Mouse (Mus musculus): Measurements from ENCODE around the gene Lingo2. TPM values are rescaled to one million over a fixed set of nuclear protein-coding genes. Genes with fewer than 3 reads are reported as not detected.

Gene Lingo2
- polyA plus RNA-seq, 1 experiment, result not detected

DNA sequence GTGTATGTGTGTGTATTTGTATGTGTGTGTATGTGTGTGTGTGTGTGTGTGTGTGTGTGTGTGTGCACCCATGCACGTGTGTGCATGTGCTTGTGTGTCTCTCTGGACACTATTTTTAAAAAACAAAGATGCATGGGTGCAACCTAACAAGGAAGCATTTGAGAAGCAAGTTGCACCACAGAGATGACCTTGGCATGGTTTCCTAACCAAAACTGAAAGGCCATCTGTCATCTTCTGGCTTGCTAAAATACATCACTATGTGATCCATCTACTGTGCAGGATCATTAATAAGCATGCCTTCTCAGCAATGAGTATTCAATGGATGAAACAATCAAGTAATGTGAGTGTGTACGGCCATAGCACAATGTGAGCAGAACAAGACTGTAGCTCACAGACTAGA, 597.1 kb downstream of the Lingo2 start:
- Histone ChIP-seq H3K27me3 (replicated peaks) (no peaks in the 10 kb centered on the region), H3K4me3 (replicated peaks) (no peak overlapping the region), H3K9me3 (peaks cover 7% of the 10 kb centered on the region; the same call in 1 of the 2 replicates), H3K4me1 (no peaks in the 10 kb centered on the region), H3K36me3 (replicated peaks; ENCODE audit: low read length) (no peaks in the 10 kb centered on the region)
- TF ChIP-seq GATA1 (IDR thresholded peaks at IDR 0.05; ENCODE audit: borderline replicate concordance, low read length) (no peak), FLI1 (IDR thresholded peaks at IDR 0.05; ENCODE audit: low read length) (no peak)

DNA sequence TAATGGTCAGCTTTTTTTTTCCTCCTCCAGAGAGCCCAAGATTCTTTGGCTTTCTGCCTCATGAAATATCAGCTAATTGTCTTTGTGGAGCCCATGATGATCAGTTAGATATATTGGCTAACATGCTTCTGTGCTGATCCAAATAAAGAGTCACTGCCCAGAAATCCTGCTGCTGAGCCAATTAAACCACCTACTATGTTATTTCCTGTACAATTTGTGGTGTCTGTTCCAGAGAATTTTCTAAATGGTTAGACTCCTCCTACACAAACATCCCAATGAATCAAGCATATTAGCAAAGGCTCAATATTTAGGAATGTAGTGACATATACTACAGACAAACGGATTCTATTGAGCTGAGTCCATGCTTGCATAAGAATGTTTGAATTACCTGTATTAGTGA, 619.8 kb downstream of the Lingo2 start:
- H3K4me1 ChIP-seq, result no peaks in the 10 kb centered on the region
- no peaks in the 10 kb centered on the region for H3K36me3 ChIP-seq (replicated peaks; ENCODE audit: low read length)
- H3K4me3 ChIP-seq (replicated peaks), result no peak overlapping the region
- TF ChIP-seq FLI1 (IDR thresholded peaks at IDR 0.05; ENCODE audit: low read length) (no peak), GATA1 (IDR thresholded peaks at IDR 0.05; ENCODE audit: borderline replicate concordance, low read length) (no peak)
- H3K27me3 ChIP-seq (replicated peaks), result no peaks in the 10 kb centered on the region
- no peaks in the 10 kb centered on the region for H3K9me3 ChIP-seq

DNA sequence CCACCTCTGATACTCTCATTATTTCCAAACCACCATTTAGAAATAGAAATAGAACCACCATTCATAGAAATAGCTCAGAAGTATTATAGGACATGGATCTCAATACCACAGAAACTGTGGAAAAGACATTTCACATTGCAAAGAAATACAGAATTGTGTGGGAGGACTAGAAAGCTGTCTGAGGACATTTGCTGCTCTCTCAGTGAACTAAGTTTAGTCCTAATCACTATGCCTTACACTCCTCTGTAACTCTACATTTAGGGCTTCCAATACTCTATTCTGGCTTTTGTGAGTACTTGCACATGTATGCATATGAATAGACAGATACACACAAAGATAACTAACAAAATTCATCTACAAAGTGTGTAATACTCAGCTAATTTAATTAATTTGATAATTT, 625.9 kb downstream of the Lingo2 start:
- no peaks in the 10 kb centered on the region for H3K9me3 ChIP-seq
- H3K4me1 ChIP-seq, result no peaks in the 10 kb centered on the region
- no peaks in the 10 kb centered on the region for H3K27me3 ChIP-seq (replicated peaks)
- no peak overlapping the region for H3K4me3 ChIP-seq (replicated peaks)
- H3K36me3 ChIP-seq (replicated peaks; ENCODE audit: low read length), result no peaks in the 10 kb centered on the region
- TF ChIP-seq FLI1 (IDR thresholded peaks at IDR 0.05; ENCODE audit: low read length), result no peak
- TF ChIP-seq GATA1 (IDR thresholded peaks at IDR 0.05; ENCODE audit: borderline replicate concordance, low read length), result no peak

DNA sequence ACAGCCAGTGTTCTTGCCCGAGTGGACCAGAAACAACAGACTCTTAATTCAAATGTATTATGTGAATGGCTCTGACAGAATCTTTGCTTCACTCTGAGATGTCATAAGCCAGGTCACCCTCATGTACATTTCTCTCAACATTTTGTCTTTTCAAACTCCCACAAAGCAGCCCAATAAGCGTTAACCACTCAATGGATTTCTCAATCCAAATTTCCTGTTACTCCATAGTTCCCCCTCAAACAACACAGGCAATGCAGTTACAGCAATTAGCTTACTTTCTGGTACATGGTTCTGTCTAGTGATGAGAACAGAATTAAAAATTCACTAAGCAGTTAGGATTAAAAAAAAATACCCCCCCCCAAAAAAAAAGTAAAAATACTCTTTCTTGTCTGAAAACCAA, 638.5 kb downstream of the Lingo2 start:
- Histone ChIP-seq H3K4me1 (no peaks in the 10 kb centered on the region), H3K9me3 (no peaks in the 10 kb centered on the region), H3K27me3 (replicated peaks) (no peaks in the 10 kb centered on the region), H3K4me3 (replicated peaks) (no peak overlapping the region), H3K36me3 (replicated peaks; ENCODE audit: low read length) (no peaks in the 10 kb centered on the region)
- TF ChIP-seq FLI1 (IDR thresholded peaks at IDR 0.05; ENCODE audit: low read length) (no peak), GATA1 (IDR thresholded peaks at IDR 0.05; ENCODE audit: borderline replicate concordance, low read length) (no peak)

DNA sequence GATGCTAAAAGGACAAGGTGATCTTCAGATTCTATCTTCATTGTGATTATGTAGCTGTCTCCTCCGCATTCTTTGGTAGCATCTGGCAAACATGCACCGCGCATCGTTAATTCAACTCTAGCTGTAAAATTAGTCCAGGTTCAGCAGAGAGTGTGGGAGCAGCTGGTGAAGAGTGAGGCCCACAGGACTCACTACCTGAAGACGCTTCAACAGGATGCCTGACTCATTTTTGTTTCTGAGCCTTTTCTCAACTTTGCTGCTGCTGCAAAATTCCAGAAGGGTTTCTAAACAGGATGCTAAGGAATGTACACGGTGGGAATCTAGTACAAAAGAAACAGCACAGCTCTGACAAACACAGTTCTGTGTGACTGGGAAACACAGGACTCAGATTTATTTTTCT, 640.1 kb downstream of the Lingo2 start:
- TF ChIP-seq GATA1 (IDR thresholded peaks at IDR 0.05; ENCODE audit: borderline replicate concordance, low read length) (no peak), FLI1 (IDR thresholded peaks at IDR 0.05; ENCODE audit: low read length) (no peak)
- no peaks in the 10 kb centered on the region for H3K27me3 ChIP-seq (replicated peaks)
- no peaks in the 10 kb centered on the region for H3K36me3 ChIP-seq (replicated peaks; ENCODE audit: low read length)
- H3K9me3 ChIP-seq, result no peaks in the 10 kb centered on the region
- no peaks in the 10 kb centered on the region for H3K4me1 ChIP-seq
- no peak overlapping the region for H3K4me3 ChIP-seq (replicated peaks)

DNA sequence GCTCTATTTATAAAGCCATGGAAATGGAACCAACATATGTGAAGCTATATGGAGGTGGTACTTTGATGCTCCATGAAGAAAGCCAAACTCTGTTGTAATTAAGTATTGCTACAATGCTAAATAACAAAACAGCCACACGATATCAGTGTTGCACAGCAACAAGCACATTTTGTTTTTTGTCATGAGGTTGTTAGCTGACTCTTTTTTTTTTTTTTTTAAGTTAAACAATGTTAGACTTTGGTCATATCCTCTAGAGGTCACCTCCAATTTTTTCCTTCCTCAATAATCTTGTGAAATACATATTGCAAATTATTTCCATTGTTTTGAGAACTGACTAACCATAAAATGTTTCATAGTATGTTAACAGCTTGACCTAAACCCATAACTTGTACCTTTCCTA, 646.3 kb downstream of the Lingo2 start:
- H3K9me3 ChIP-seq, result no peaks in the 10 kb centered on the region
- no peak overlapping the region for H3K4me3 ChIP-seq (replicated peaks)
- no peak for TF ChIP-seq GATA1 (IDR thresholded peaks at IDR 0.05; ENCODE audit: borderline replicate concordance, low read length)
- no peak for TF ChIP-seq FLI1 (IDR thresholded peaks at IDR 0.05; ENCODE audit: low read length)
- no peaks in the 10 kb centered on the region for H3K36me3 ChIP-seq (replicated peaks; ENCODE audit: low read length)
- no peaks in the 10 kb centered on the region for H3K27me3 ChIP-seq (replicated peaks)
- no peaks in the 10 kb centered on the region for H3K4me1 ChIP-seq

DNA sequence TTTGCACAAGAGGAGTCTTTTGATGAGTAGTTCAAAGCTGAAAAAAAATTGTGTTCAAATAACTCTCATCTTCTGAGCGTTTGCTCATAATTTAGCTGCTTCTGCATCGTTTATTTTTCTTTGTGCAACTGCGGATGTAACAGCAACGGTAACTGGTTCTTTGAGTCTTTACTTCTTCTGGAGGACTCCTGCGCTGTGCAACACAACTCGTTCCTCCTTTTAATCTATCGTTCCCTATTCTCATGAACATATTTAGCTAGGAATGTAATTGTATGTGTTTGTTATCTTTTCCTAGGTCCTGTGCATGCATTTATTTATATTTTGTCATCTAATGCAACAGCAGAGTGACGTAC, 661.9 kb downstream of the Lingo2 start:
- peaks cover 4% of the 10 kb centered on the region; the same call in 1 of the 2 replicates for H3K4me1 ChIP-seq
- no peaks in the 10 kb centered on the region for H3K9me3 ChIP-seq
- H3K4me3 ChIP-seq (replicated peaks), result no peak overlapping the region
- TF ChIP-seq GATA1 (IDR thresholded peaks at IDR 0.05; ENCODE audit: borderline replicate concordance, low read length), result no peak
- no peak for TF ChIP-seq FLI1 (IDR thresholded peaks at IDR 0.05; ENCODE audit: low read length)
- no peaks in the 10 kb centered on the region for H3K36me3 ChIP-seq (replicated peaks; ENCODE audit: low read length)
- no peaks in the 10 kb centered on the region for H3K27me3 ChIP-seq (replicated peaks)

DNA sequence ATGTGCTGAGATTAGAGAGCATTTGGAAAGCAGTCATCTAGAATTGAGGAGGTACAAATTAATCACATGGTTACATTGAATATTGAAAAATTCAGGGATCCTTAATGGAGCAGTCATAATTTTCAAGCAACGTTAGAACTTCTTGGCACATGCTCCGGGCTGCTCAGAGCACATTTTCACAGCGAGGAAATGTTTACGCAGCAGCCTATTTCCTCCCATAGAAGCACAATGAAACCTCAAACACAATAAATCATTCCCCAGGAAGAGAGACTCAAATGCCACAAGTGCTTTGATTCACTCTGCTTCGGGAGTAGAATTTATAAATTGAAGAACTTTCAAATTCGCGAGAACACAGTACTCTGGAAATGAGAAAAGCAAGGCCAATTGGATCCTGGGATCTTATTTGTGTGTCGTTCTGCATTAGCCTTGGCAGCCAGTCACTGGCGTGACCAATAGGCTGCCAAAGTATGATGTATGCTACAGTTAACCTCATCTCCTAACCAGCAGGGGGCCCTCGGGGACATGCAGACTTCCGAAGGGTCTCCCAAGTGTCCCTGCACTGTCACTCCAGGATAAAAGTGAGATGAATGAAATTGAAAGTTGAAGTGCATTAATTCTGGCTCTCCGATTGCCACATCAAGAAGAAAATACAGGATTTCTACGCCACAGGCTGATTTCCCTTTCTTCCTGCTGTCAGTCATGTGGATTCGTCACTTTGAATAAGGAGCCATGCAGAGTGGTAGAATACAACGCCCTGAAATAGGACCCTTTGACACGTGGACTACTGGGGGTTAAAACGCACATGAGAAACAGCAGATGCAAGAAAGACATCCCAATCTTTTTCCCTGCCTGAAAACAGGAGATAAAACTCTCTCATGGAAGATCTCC, 662.5 kb downstream of the Lingo2 start:
- Histone ChIP-seq H3K36me3 (replicated peaks; ENCODE audit: low read length) (no peaks in the 10 kb centered on the region), H3K4me3 (replicated peaks) (peak overlapping the region; percentile 73), H3K27me3 (replicated peaks) (no peaks in the 10 kb centered on the region), H3K4me1 (peaks cover 4% of the 10 kb centered on the region; the same call in 1 of the 2 replicates), H3K9me3 (no peaks in the 10 kb centered on the region)
- TF ChIP-seq GATA1 (IDR thresholded peaks at IDR 0.05; ENCODE audit: borderline replicate concordance, low read length) (no peak), FLI1 (IDR thresholded peaks at IDR 0.05; ENCODE audit: low read length) (no peak)

DNA sequence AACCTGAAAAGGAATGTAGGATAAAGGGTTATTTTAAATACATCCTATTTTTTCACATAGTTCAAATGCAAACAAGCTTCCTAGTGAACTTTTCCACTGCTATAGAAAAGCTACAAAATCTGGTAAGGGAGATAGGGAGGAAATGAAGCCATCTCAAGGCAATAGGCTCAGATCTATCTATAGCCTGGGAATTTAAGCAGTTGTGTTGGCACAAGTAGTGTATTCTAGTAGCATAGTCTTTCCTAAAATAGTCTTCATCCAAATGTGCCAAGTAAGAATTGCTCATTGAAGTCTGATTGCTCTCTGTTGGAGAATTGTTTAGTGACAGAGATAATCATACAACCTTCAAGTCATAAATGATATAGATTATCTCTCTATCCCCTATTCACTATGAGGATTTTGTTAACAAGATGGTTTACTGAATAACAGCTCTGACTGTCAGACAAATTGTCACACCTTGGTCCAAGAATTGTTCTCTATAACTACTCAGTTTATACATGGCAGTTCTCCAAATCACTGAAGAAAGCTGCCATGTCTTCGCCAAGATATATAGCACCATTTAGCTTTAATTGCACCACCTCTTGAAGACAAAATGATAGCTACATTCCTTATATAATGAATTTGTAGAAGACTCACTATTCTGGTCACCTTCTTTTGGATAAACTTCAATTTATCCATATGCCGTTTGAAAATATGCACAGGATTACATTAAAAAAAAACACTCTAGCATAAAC, 688.9 kb downstream of the Lingo2 start:
- Histone ChIP-seq H3K4me1 (no peaks in the 10 kb centered on the region), H3K4me3 (replicated peaks) (no peak overlapping the region), H3K36me3 (replicated peaks; ENCODE audit: low read length) (no peaks in the 10 kb centered on the region), H3K27me3 (replicated peaks) (no peaks in the 10 kb centered on the region), H3K9me3 (no peaks in the 10 kb centered on the region)
- TF ChIP-seq GATA1 (IDR thresholded peaks at IDR 0.05; ENCODE audit: borderline replicate concordance, low read length) (no peak), FLI1 (IDR thresholded peaks at IDR 0.05; ENCODE audit: low read length) (no peak)

All from megakaryocyte, embryonic 14.5 days (primary cell).